Mouse (Mus musculus): Measurements from ENCODE around the gene Nrgn. TPM values are rescaled to one million over a fixed set of nuclear protein-coding genes. Genes with fewer than 3 reads are reported as not detected.

The Nrgn gene
- polyA plus RNA-seq, 1 experiment: 4.5 TPM

GRCm38 (mm10) chr9:37560617-37561016 is 7.9 kb upstream of the Nrgn start:
- peaks cover 21% of the 10 kb centered on the region for H3K4me1 ChIP-seq (ENCODE audit: control insufficient read depth)
- no peaks in the 10 kb centered on the region for H3K9me3 ChIP-seq (ENCODE audit: control insufficient read depth, low read length)
- TF ChIP-seq TAL1 (IDR thresholded peaks at IDR 0.05; ENCODE audit: low read length) (no peak), GATA1 (IDR thresholded peaks at IDR 0.05; ENCODE audit: low read length) (no peak)
- H3K36me3 ChIP-seq (ENCODE audit: control insufficient read depth): no peaks in the 10 kb centered on the region
- no peaks in the 10 kb centered on the region for H3K27me3 ChIP-seq (ENCODE audit: control insufficient read depth)
- no peak overlapping the region for H3K4me3 ChIP-seq (replicated peaks)

GRCm38 (mm10) chr9:37556366-37556765 is 3.7 kb upstream of the Nrgn start:
- H3K4me1 ChIP-seq (ENCODE audit: control insufficient read depth): peaks cover 38% of the 10 kb centered on the region
- no peak overlapping the region for H3K4me3 ChIP-seq (replicated peaks)
- H3K36me3 ChIP-seq (ENCODE audit: control insufficient read depth): no peaks in the 10 kb centered on the region
- H3K9me3 ChIP-seq (ENCODE audit: control insufficient read depth, low read length): no peaks in the 10 kb centered on the region
- TF ChIP-seq GATA1 (IDR thresholded peaks at IDR 0.05; ENCODE audit: low read length) (no peak), TAL1 (IDR thresholded peaks at IDR 0.05; ENCODE audit: low read length) (no peak)
- peaks cover 19% of the 10 kb centered on the region for H3K27me3 ChIP-seq (ENCODE audit: control insufficient read depth)

- no peaks in the 10 kb centered on the region for H3K9me3 ChIP-seq (ENCODE audit: control insufficient read depth, low read length)
- peaks cover 31% of the 10 kb centered on the region for H3K27me3 ChIP-seq (ENCODE audit: control insufficient read depth)
- H3K4me3 ChIP-seq (replicated peaks): no peak within 1 kb of the TSS
- peaks cover 40% of the 10 kb centered on the region for H3K4me1 ChIP-seq (ENCODE audit: control insufficient read depth)
- no peaks in the 10 kb centered on the region for H3K36me3 ChIP-seq (ENCODE audit: control insufficient read depth)
- TF ChIP-seq GATA1 (IDR thresholded peaks at IDR 0.05; ENCODE audit: low read length) (no peak), TAL1 (IDR thresholded peaks at IDR 0.05; ENCODE audit: low read length) (no peak)
Observed at GRCm38 (mm10) chr9:37554838-37555748, 2.4 kb upstream of the Nrgn start, which contains the start of gene Siae. Gene Siae, plus strand, starts transcription at chr9:37555698.

GRCm38 (mm10) chr9:37554279-37554678 is 1.6 kb upstream of the Nrgn start:
- no peak overlapping the region for H3K4me3 ChIP-seq (replicated peaks)
- H3K36me3 ChIP-seq (ENCODE audit: control insufficient read depth): no peaks in the 10 kb centered on the region
- no peak for TF ChIP-seq TAL1 (IDR thresholded peaks at IDR 0.05; ENCODE audit: low read length)
- TF ChIP-seq GATA1 (IDR thresholded peaks at IDR 0.05; ENCODE audit: low read length): no peak
- H3K27me3 ChIP-seq (ENCODE audit: control insufficient read depth): peaks cover 32% of the 10 kb centered on the region
- H3K4me1 ChIP-seq (ENCODE audit: control insufficient read depth): peaks cover 40% of the 10 kb centered on the region
- no peaks in the 10 kb centered on the region for H3K9me3 ChIP-seq (ENCODE audit: control insufficient read depth, low read length)

- peaks cover 32% of the 10 kb centered on the region for H3K27me3 ChIP-seq (ENCODE audit: control insufficient read depth)
- no peaks in the 10 kb centered on the region for H3K36me3 ChIP-seq (ENCODE audit: control insufficient read depth)
- TF ChIP-seq GATA1 (IDR thresholded peaks at IDR 0.05; ENCODE audit: low read length) (no peak), TAL1 (IDR thresholded peaks at IDR 0.05; ENCODE audit: low read length) (no peak)
- H3K9me3 ChIP-seq (ENCODE audit: control insufficient read depth, low read length): no peaks in the 10 kb centered on the region
- H3K4me3 ChIP-seq (replicated peaks): peak overlapping the region; percentile 60
- H3K4me1 ChIP-seq (ENCODE audit: control insufficient read depth): peaks cover 40% of the 10 kb centered on the region
Observed at GRCm38 (mm10) chr9:37551751-37552531, 763 bp downstream of the Nrgn start.

- no peaks in the 10 kb centered on the region for H3K36me3 ChIP-seq (ENCODE audit: control insufficient read depth)
Observed at GRCm38 (mm10) chr9:37550435-37550834, 2.3 kb downstream of the Nrgn start.

GRCm38 (mm10) chr9:37546889-37547288 is 5.8 kb downstream of the Nrgn start:
- Histone ChIP-seq H3K27me3 (ENCODE audit: control insufficient read depth) (peaks cover 30% of the 10 kb centered on the region), H3K4me3 (replicated peaks) (no peak overlapping the region), H3K9me3 (ENCODE audit: control insufficient read depth, low read length) (no peaks in the 10 kb centered on the region), H3K4me1 (ENCODE audit: control insufficient read depth) (peaks cover 18% of the 10 kb centered on the region), H3K36me3 (ENCODE audit: control insufficient read depth) (no peaks in the 10 kb centered on the region)
- TF ChIP-seq TAL1 (IDR thresholded peaks at IDR 0.05; ENCODE audit: low read length) (no peak), GATA1 (IDR thresholded peaks at IDR 0.05; ENCODE audit: low read length) (no peak)

More at GRCm38 (mm10) chr9:37550435-37550834, 2.3 kb downstream of the Nrgn start:
- TF ChIP-seq GATA1 (IDR thresholded peaks at IDR 0.05; ENCODE audit: low read length): no peak
- TF ChIP-seq TAL1 (IDR thresholded peaks at IDR 0.05; ENCODE audit: low read length): no peak
- H3K9me3 ChIP-seq (ENCODE audit: control insufficient read depth, low read length): no peaks in the 10 kb centered on the region
- H3K27me3 ChIP-seq (ENCODE audit: control insufficient read depth): peaks cover 40% of the 10 kb centered on the region
- H3K4me3 ChIP-seq (replicated peaks): no peak overlapping the region
- peaks cover 39% of the 10 kb centered on the region for H3K4me1 ChIP-seq (ENCODE audit: control insufficient read depth)

- peaks cover 15% of the 10 kb centered on the region for H3K4me1 ChIP-seq (ENCODE audit: control insufficient read depth)
- peaks cover 21% of the 10 kb centered on the region for H3K27me3 ChIP-seq (ENCODE audit: control insufficient read depth)
- no peak overlapping the region for H3K4me3 ChIP-seq (replicated peaks)
- no peaks in the 10 kb centered on the region for H3K9me3 ChIP-seq (ENCODE audit: control insufficient read depth, low read length)
- no peak for TF ChIP-seq GATA1 (IDR thresholded peaks at IDR 0.05; ENCODE audit: low read length)
- no peak for TF ChIP-seq TAL1 (IDR thresholded peaks at IDR 0.05; ENCODE audit: low read length)
- no peaks in the 10 kb centered on the region for H3K36me3 ChIP-seq (ENCODE audit: control insufficient read depth)
Observed at GRCm38 (mm10) chr9:37545847-37546452, 6.8 kb downstream of the Nrgn start.
